Mouse (Mus musculus) kidney, adult 2 months (tissue): ENCODE results near the gene Slc16a6.

ENCODE experiments used
- CTCF ChIP-seq: fragments of 200-500 bp; conservative IDR thresholded peaks from 2 replicates; pipeline ENCODE4 v1.5.1; 2011; ENCODE audit warnings: low read depth, mild to moderate bottlenecking, control low read depth, low read length, moderate library complexity, mixed read lengths; ENCODE audit not compliant: insufficient read depth, insufficient read length
- POLR2A ChIP-seq: fragments of 200-500 bp; IDR thresholded peaks from one replicate; pipeline ENCODE4 v1.6.1; 2011; ENCODE audit warnings: low read depth, low read length, control low read depth

GRCm38 (mm10) chr11:109496475-109496993, 23.1 kb upstream of the Slc16a6 start:
- no peak for TF ChIP-seq CTCF
- no peak for TF ChIP-seq POLR2A
